Mouse (Mus musculus) layer of hippocampus, adult 2 months (tissue): ENCODE measurements at regions not wholly inside any gene's neighbourhood (a gene's known extent, or its start where the extent isn't known, plus 50 kb on each side); places are given as distances from the start of the nearest gene placed in this dataset.

ENCODE experiments used
- DNase-seq, 2 experiments: peaks; one replicate each; pipeline ENCODE4 v3.0.0; 2022; ENCODE audit warnings: low spot score in 2 of 2
- H3K27ac ChIP-seq: fragments of 200-600 bp; 2 replicates; pipeline ENCODE4 v1.8.1; 2022
- H3K4me3 ChIP-seq: fragments of 200-600 bp; 2 replicates; pipeline ENCODE4 v1.8.1; 2022; ENCODE audit warnings: mild to moderate bottlenecking
- CTCF ChIP-seq: fragments of 200-600 bp; conservative IDR thresholded peaks from 2 replicates; pipeline ENCODE4 v1.8.1; 2022; ENCODE audit warnings: antibody characterized with exemption, mild to moderate bottlenecking, moderate library complexity

DNA sequence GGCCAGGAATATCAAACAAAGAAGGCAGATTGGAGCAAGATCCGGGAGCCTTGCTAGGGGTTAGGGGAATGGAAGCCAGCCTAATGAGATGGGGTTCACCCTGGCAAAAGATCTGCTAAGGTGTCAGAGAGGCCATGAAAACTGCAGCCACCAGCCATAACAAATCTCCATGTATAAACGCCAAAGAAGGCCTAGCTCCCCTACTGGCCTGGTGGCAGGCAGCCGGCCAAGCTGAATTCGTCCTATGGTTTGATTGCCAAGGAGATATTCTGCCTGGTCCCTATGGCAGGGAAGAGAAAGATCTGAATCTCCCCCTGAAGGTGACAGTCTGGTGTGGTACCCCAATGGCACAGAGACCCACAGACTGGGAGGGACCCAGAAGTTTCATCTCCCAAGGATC is 104.8 kb upstream of the E030018B13Rik start:
- no peak for DNase-seq
- H3K27ac ChIP-seq, result no peak overlapping the region
- no peak overlapping the region for H3K4me3 ChIP-seq
- no peak for TF ChIP-seq CTCF

GRCm38 (mm10) chr7:63815531-63815930 is 101.1 kb upstream of the E030018B13Rik start:
- DNase-seq, result no peak
- Histone ChIP-seq H3K4me3 (no peak overlapping the region), H3K27ac (no peak overlapping the region)
- TF ChIP-seq CTCF, result no peak

- DNase-seq, result no peak
- Histone ChIP-seq H3K27ac (peak overlapping the region; percentile 20; the same call in 1 of the 2 replicates), H3K4me3 (no peak overlapping the region)
- TF ChIP-seq CTCF, result no peak
These were observed 100.4 kb upstream of the E030018B13Rik start for GRCm38 (mm10) chr7:63816056-63816941.

GRCm38 (mm10) chr7:63817476-63817875 is 99.2 kb upstream of the E030018B13Rik start:
- TF ChIP-seq CTCF, result no peak
- Histone ChIP-seq H3K27ac (no peak overlapping the region), H3K4me3 (no peak overlapping the region)
- DNase-seq, result no peak

DNA sequence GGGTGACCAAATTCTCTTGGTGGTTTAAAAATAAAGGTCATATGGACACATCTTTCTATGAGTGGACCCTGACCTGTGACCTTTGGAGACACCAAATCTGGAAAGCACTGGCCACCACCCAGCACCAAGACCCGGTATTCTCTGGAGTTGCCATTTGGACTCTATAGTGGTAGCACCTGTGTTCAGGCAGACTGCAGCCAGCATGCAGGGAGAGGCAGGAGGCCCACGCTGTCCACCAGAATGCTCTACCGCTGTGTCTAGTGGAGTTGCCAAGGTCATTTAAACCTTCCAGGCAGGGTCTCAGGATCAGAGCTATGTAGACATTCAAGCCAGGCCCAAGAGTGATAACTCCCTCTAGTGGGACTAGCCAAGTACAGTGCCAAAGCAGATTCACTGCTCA is 98.6 kb upstream of the E030018B13Rik start:
- no peak for DNase-seq
- peak; percentile 16; the same call in 1 of the 2 replicates for TF ChIP-seq CTCF
- no peak overlapping the region for H3K27ac ChIP-seq
- H3K4me3 ChIP-seq, result no peak overlapping the region

GRCm38 (mm10) chr7:63820286-63820685 is 96.4 kb upstream of the E030018B13Rik start:
- no peak for TF ChIP-seq CTCF
- Histone ChIP-seq H3K4me3 (no peak overlapping the region), H3K27ac (no peak overlapping the region)
- DNase-seq, result no peak

- TF ChIP-seq CTCF, result no peak
- Histone ChIP-seq H3K27ac (no peak overlapping the region), H3K4me3 (no peak overlapping the region)
- no peak for DNase-seq
These were observed 94.7 kb upstream of the E030018B13Rik start for GRCm38 (mm10) chr7:63822001-63822400.

DNA sequence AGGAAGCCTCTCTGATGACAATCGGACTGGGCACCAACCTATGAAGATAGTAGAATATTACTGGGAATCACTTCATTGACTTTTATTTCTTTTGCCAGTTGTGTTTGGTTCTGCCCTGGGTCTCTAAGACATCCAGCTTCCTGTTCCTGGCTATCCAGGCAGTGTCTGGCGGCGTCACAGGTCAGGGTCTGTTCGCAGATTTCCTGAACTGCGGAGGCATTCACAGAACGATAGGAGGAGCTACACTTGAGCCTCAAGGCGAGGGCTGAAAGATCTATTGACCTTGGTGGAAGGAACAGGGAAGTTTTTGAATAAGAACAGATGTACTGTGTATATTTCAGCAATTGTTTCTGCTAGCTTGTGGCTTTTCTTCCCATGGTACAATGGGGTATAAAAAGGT is 92.6 kb upstream of the E030018B13Rik start:
- DNase-seq, result no peak
- peak; percentile 23; the same call in 1 of the 2 replicates for TF ChIP-seq CTCF
- H3K27ac ChIP-seq, result no peak overlapping the region
- no peak overlapping the region for H3K4me3 ChIP-seq

DNA sequence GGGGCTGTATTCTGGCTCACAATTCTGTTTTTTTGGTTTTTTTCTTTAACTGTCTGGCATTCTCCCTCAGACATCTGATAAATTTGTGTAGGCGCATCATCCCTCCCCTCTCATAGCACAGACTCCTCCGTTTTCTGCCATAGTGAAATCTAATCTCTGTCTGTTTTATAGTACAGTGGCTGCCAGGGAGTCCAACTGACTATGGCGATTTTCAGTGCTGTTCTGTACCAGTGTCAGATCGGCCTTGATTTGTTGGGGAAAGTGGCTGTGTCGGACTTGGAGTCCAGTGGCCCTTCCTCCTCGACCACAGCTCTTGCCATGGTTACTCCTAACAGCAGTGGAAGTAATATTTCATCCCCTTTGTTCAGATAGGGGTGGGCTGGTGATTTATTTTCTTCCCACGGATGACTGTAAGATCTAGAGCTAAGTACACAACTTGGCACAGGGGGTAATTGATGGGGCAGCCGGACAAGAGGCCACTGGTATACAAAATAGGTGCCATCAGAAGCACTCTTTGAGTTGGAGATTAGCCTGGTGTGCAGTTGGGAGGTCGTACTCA is 87.2 kb upstream of the E030018B13Rik start:
- Histone ChIP-seq H3K4me3 (no peak overlapping the region), H3K27ac (peak overlapping the region; percentile 55; the same call in 1 of the 2 replicates)
- no peak for DNase-seq
- no peak for TF ChIP-seq CTCF

GRCm38 (mm10) chr7:63833676-63834075 is 83.0 kb upstream of the E030018B13Rik start:
- Histone ChIP-seq H3K27ac (no peak overlapping the region), H3K4me3 (no peak overlapping the region)
- no peak for DNase-seq
- TF ChIP-seq CTCF, result no peak

DNA sequence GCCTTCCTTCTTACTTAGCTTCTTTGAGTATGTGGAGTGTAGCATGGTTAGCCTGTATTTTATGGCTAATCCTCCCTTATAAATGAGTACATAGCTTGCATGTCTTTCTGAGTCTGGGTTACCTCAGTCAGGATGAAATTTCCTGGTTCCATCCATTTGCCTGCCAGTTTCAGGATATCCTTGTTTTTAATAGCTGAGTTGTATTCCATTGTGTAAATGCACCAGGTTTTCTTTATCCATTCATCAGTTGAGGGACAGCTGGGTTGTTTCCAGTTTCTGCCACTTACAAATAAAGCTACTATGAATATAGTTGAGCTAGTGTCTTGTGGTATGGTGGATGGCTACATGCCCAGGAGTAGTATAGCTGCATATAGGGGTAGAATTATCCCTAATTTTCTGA is 80.7 kb upstream of the E030018B13Rik start:
- DNase-seq, result no peak
- TF ChIP-seq CTCF, result no peak
- Histone ChIP-seq H3K4me3 (no peak overlapping the region), H3K27ac (no peak overlapping the region)
